Mouse (Mus musculus): Measurements from ENCODE around the gene Zc3h7a. TPM values are rescaled to one million over a fixed set of nuclear protein-coding genes. Genes with fewer than 3 reads are reported as not detected.

The Zc3h7a gene
- polyA plus RNA-seq (2014; fragmentation: Illumina TruSeq; extraction: RNeasy Lipid Tissue Mini Kit (QIAGEN cat#74804); ENCODE audit: low read depth, low replicate concordance), result 118 TPM

GRCm38 (mm10) chr16:11176208-11176883, at the start of gene Zc3h7a:
TSS of gene Zc3h7a (minus strand) at chr16:11176393.

GRCm38 (mm10) chr16:11202571-11203554, 26.7 kb upstream of the Zc3h7a start, which contains the start of gene Rsl1d1:
TSS of gene Rsl1d1 (minus strand) at chr16:11203331.

GRCm38 (mm10) chr16:11134348-11135344, 41.5 kb downstream of the Zc3h7a start, which contains the start of gene Txndc11:
TSS of gene Txndc11 (minus strand) at chr16:11134650.

Other genes starting within 250 kb of the Zc3h7a start
- 25.3 TPM for gene Snn, start 115.4 kb downstream of the Zc3h7a start, polyA plus RNA-seq (2014; fragmentation: Illumina TruSeq; extraction: RNeasy Lipid Tissue Mini Kit (QIAGEN cat#74804); ENCODE audit: low read depth, low replicate concordance)
- gene Litaf, start 110.2 kb downstream of the Zc3h7a start, polyA plus RNA-seq (2014; fragmentation: Illumina TruSeq; extraction: RNeasy Lipid Tissue Mini Kit (QIAGEN cat#74804); ENCODE audit: low read depth, low replicate concordance), result 131 TPM
- gene Txndc11, start 41.7 kb downstream of the Zc3h7a start, polyA plus RNA-seq (2014; fragmentation: Illumina TruSeq; extraction: RNeasy Lipid Tissue Mini Kit (QIAGEN cat#74804); ENCODE audit: low read depth, low replicate concordance), result 31.3 TPM
- gene Rsl1d1, start 26.9 kb upstream of the Zc3h7a start, polyA plus RNA-seq (2014; fragmentation: Illumina TruSeq; extraction: RNeasy Lipid Tissue Mini Kit (QIAGEN cat#74804); ENCODE audit: low read depth, low replicate concordance), result 53.9 TPM
- gene Gspt1, start 77.9 kb upstream of the Zc3h7a start, polyA plus RNA-seq (2014; fragmentation: Illumina TruSeq; extraction: RNeasy Lipid Tissue Mini Kit (QIAGEN cat#74804); ENCODE audit: low read depth, low replicate concordance), result 69.0 TPM
- gene Tnfrsf17, start 137.4 kb upstream of the Zc3h7a start, polyA plus RNA-seq (2014; fragmentation: Illumina TruSeq; extraction: RNeasy Lipid Tissue Mini Kit (QIAGEN cat#74804); ENCODE audit: low read depth, low replicate concordance), result 0.57 TPM
- gene Snx29, start 146.5 kb upstream of the Zc3h7a start, polyA plus RNA-seq (2014; fragmentation: Illumina TruSeq; extraction: RNeasy Lipid Tissue Mini Kit (QIAGEN cat#74804); ENCODE audit: low read depth, low replicate concordance), result 5.6 TPM